Mouse (Mus musculus) forebrain, embryonic 12.5 days (tissue): Measurements from ENCODE around the gene Setd6. TPM values are rescaled to one million over a fixed set of nuclear protein-coding genes. Genes with fewer than 3 reads are reported as not detected.

Source experiments
- ATAC-seq: fragments of 200-750 bp; cut with Nextera tagmentation; 2 replicates; pipeline ENCODE4 v1.8.0; 2017; ENCODE audit warnings: moderate TSS enrichment; ENCODE audit not compliant: low FRiP score
- H3K27ac ChIP-seq: fragments of 300-500 bp; sonication (generic); 2 replicates; pipeline ENCODE4 v1.5.1; 2016; ENCODE audit warnings: mild to moderate bottlenecking
- H3K27me3 ChIP-seq: fragments of 300-500 bp; sonication (generic); 2 replicates; pipeline ENCODE4 v1.6.1; 2016; ENCODE audit warnings: mild to moderate bottlenecking
- H3K36me3 ChIP-seq: fragments of 300-500 bp; sonication (generic); replicated peaks from 2 replicates; pipeline ENCODE4 v1.6.1; 2016; ENCODE audit warnings: mild to moderate bottlenecking
- H3K4me1 ChIP-seq: fragments of 300-500 bp; sonication (generic); 2 replicates; pipeline ENCODE4 v1.6.1; 2016
- H3K4me2 ChIP-seq: fragments of 300-500 bp; sonication (generic); 2 replicates; pipeline ENCODE4 v1.6.1; 2016; ENCODE audit warnings: mild to moderate bottlenecking, moderate library complexity
- H3K4me3 ChIP-seq: fragments of 300-500 bp; sonication (generic); replicated peaks from 2 replicates; pipeline ENCODE4 v1.5.1; 2016; ENCODE audit warnings: mild to moderate bottlenecking
- H3K9ac ChIP-seq: fragments of 300-500 bp; sonication (generic); 2 replicates; pipeline ENCODE4 v1.6.1; 2016; ENCODE audit warnings: mild to moderate bottlenecking
- H3K9me3 ChIP-seq: fragments of 300-500 bp; sonication (generic); 2 replicates; pipeline ENCODE4 v1.6.1; 2016
- WGBS: fragments of 180-500 bp; shearing (Covaris S2); methylation state at CpG from one replicate; pipeline ENCODE4 v1.1.7; 2016; 5-methylcytosine and 5-hydroxymethylcytosine counted together
- polyA plus RNA-seq: library from polyadenylated mRNA; unstranded; fragments of >200 nt; fragmentation: Nextera tagmentation; extraction: Ambion mirVana; gene quantifications from 2 replicates; pipeline ENCODE4 v1.2.1, GENCODE M21; 2016

Setd6 gene
- polyA plus RNA-seq, 1 experiment from 2014 or later: 33.0 TPM

- Histone ChIP-seq H3K36me3 (no peaks in the 10 kb centered on the region), H3K27me3 (peaks cover 53% of the 10 kb centered on the region), H3K4me1 (peaks cover 32% of the 10 kb centered on the region), H3K9ac (peak overlapping the region; percentile 30), H3K27ac (no peak overlapping the region), H3K9me3 (no peaks in the 10 kb centered on the region), H3K4me3 (no peak overlapping the region), H3K4me2 (peak overlapping the region; percentile 20; the same call in 1 of the 2 replicates)
- ATAC-seq: no peak
- 50% methylated on average over 5 of the region's 8 CpGs for WGBS
These were observed 19.0 kb upstream of the Setd6 start for GRCm38 (mm10) chr8:95696661-95697060.

GRCm38 (mm10) chr8:95697128-95697527 is 18.6 kb upstream of the Setd6 start:
- ATAC-seq: peak; percentile 62
- no peak overlapping the region for H3K27ac ChIP-seq
- no peaks in the 10 kb centered on the region for H3K36me3 ChIP-seq
- peaks cover 54% of the 10 kb centered on the region for H3K27me3 ChIP-seq
- H3K4me3 ChIP-seq: no peak overlapping the region
- 2% methylated on average over 11 of the region's 11 CpGs for WGBS
- no peaks in the 10 kb centered on the region for H3K9me3 ChIP-seq
- peaks cover 34% of the 10 kb centered on the region for H3K4me1 ChIP-seq
- peak overlapping the region; percentile 20; the same call in 1 of the 2 replicates for H3K4me2 ChIP-seq
- H3K9ac ChIP-seq: peak overlapping the region; percentile 30

- WGBS: 38% methylated on average over 6 of the region's 6 CpGs
- no peak overlapping the region for H3K9ac ChIP-seq
- H3K27me3 ChIP-seq: peaks cover 48% of the 10 kb centered on the region
- peaks cover 41% of the 10 kb centered on the region for H3K4me1 ChIP-seq
- no peak overlapping the region for H3K4me3 ChIP-seq
- H3K9me3 ChIP-seq: no peaks in the 10 kb centered on the region
- ATAC-seq: no peak
- H3K36me3 ChIP-seq: no peaks in the 10 kb centered on the region
- no peak overlapping the region for H3K27ac ChIP-seq
- no peak overlapping the region for H3K4me2 ChIP-seq
These were observed 17.5 kb upstream of the Setd6 start for GRCm38 (mm10) chr8:95698179-95698578.

- Histone ChIP-seq H3K27me3 (peaks cover 34% of the 10 kb centered on the region), H3K9me3 (no peaks in the 10 kb centered on the region), H3K27ac (peak overlapping the region; percentile 26), H3K4me1 (peaks cover 44% of the 10 kb centered on the region), H3K4me2 (no peak overlapping the region), H3K9ac (no peak overlapping the region), H3K4me3 (no peak overlapping the region), H3K36me3 (no peaks in the 10 kb centered on the region)
- ATAC-seq: no peak
- 56% methylated on average over 9 of the region's 9 CpGs for WGBS
These were observed 15.4 kb upstream of the Setd6 start for GRCm38 (mm10) chr8:95700282-95700681.

- WGBS: 83% methylated on average over 4 of the region's 4 CpGs
- Histone ChIP-seq H3K27ac (no peak overlapping the region), H3K4me3 (no peak overlapping the region), H3K36me3 (peaks cover 6% of the 10 kb centered on the region; the same call in 1 of the 2 replicates), H3K9ac (no peak overlapping the region), H3K4me2 (no peak overlapping the region), H3K4me1 (peaks cover 43% of the 10 kb centered on the region), H3K27me3 (peaks cover 21% of the 10 kb centered on the region), H3K9me3 (no peaks in the 10 kb centered on the region)
- ATAC-seq: no peak
These were observed 13.9 kb upstream of the Setd6 start for GRCm38 (mm10) chr8:95701809-95702208.

GRCm38 (mm10) chr8:95702480-95703446 is 12.9 kb upstream of the Setd6 start:
- Histone ChIP-seq H3K4me1 (peaks cover 43% of the 10 kb centered on the region), H3K9ac (peak overlapping the region; percentile 74), H3K4me2 (peak overlapping the region; percentile 94), H3K27me3 (peaks cover 17% of the 10 kb centered on the region), H3K27ac (peak overlapping the region; percentile 54), H3K4me3 (peak overlapping the region; percentile 66), H3K36me3 (peaks cover 13% of the 10 kb centered on the region), H3K9me3 (no peaks in the 10 kb centered on the region)
- 2% methylated on average over 34 of the region's 34 CpGs for WGBS
- ATAC-seq: peak; percentile 95

- Histone ChIP-seq H3K27me3 (peaks cover 10% of the 10 kb centered on the region), H3K4me2 (peak overlapping the region; percentile 94), H3K36me3 (peaks cover 16% of the 10 kb centered on the region), H3K9me3 (no peaks in the 10 kb centered on the region), H3K27ac (peak overlapping the region; percentile 54), H3K4me1 (peaks cover 43% of the 10 kb centered on the region), H3K9ac (peak overlapping the region; percentile 74), H3K4me3 (peak overlapping the region; percentile 66)
- WGBS: 2% methylated on average over 15 of the region's 15 CpGs
- peak; percentile 59 for ATAC-seq
These were observed 12.0 kb upstream of the Setd6 start for GRCm38 (mm10) chr8:95703461-95704260.

GRCm38 (mm10) chr8:95704538-95704937 is 11.1 kb upstream of the Setd6 start:
- WGBS: 91% methylated on average over 3 of the region's 3 CpGs
- ATAC-seq: no peak
- Histone ChIP-seq H3K9me3 (no peaks in the 10 kb centered on the region), H3K4me1 (peaks cover 43% of the 10 kb centered on the region), H3K27me3 (peaks cover 8% of the 10 kb centered on the region; the same call in 1 of the 2 replicates), H3K27ac (no peak overlapping the region), H3K36me3 (peaks cover 17% of the 10 kb centered on the region), H3K4me2 (peak overlapping the region; percentile 94), H3K4me3 (peak overlapping the region; percentile 66), H3K9ac (0 out of 2 replicates have a peak overlapping the region, but pooled peaks have one; percentile 74)

GRCm38 (mm10) chr8:95709579-95709978 is 6.1 kb upstream of the Setd6 start:
- no peaks in the 10 kb centered on the region for H3K9me3 ChIP-seq
- no peak for ATAC-seq
- peaks cover 6% of the 10 kb centered on the region; the same call in 1 of the 2 replicates for H3K4me1 ChIP-seq
- H3K9ac ChIP-seq: no peak overlapping the region
- no peak overlapping the region for H3K4me2 ChIP-seq
- H3K27ac ChIP-seq: no peak overlapping the region
- no peak overlapping the region for H3K4me3 ChIP-seq
- peaks cover 30% of the 10 kb centered on the region for H3K36me3 ChIP-seq
- no peaks in the 10 kb centered on the region for H3K27me3 ChIP-seq
- 87% methylated on average over 7 of the region's 7 CpGs for WGBS

- WGBS: 82% methylated on average over 3 of the region's 3 CpGs
- no peak overlapping the region for H3K9ac ChIP-seq
- peaks cover 30% of the 10 kb centered on the region for H3K36me3 ChIP-seq
- H3K27ac ChIP-seq: no peak overlapping the region
- no peak for ATAC-seq
- H3K4me1 ChIP-seq: peaks cover 9% of the 10 kb centered on the region; the same call in 1 of the 2 replicates
- no peak overlapping the region for H3K4me3 ChIP-seq
- H3K4me2 ChIP-seq: no peak overlapping the region
- H3K9me3 ChIP-seq: no peaks in the 10 kb centered on the region
- no peaks in the 10 kb centered on the region for H3K27me3 ChIP-seq
These were observed 4.7 kb upstream of the Setd6 start for GRCm38 (mm10) chr8:95711029-95711428.

GRCm38 (mm10) chr8:95712395-95712794 is 3.3 kb upstream of the Setd6 start:
- H3K27ac ChIP-seq: no peak overlapping the region
- no peak for ATAC-seq
- H3K36me3 ChIP-seq: peaks cover 20% of the 10 kb centered on the region
- WGBS: 88% methylated on average over 9 of the region's 9 CpGs
- H3K4me2 ChIP-seq: no peak overlapping the region
- no peaks in the 10 kb centered on the region for H3K27me3 ChIP-seq
- no peak overlapping the region for H3K4me3 ChIP-seq
- H3K9ac ChIP-seq: no peak overlapping the region
- H3K9me3 ChIP-seq: no peaks in the 10 kb centered on the region
- peaks cover 22% of the 10 kb centered on the region for H3K4me1 ChIP-seq
